8 mouse cellular contexts compared by ENCODE assay signal in the genomic region with DNA sequence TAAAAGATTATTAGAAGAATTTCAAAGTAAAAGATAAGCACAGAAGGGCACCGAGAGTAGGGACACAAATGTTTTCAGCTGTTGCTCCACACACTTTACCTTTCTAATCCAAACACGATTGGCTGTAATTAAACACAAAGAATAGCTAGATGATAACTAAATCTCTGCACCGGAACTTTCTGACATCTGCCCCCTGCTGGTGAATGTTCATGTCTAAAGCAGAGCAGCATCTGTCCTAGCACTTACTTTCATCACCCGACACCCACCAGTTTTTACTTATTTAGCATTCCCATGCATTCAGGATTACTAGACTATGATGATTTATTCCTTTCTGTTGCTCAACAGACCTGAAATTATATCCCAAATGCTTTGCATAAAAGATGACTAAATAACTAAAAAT.
A peak's percentile ranks its signal among the peaks of the same experiment; 100 is the strongest.
DNase-seq lines count a peak whose midpoint lies in the region; ATAC-seq and TF ChIP-seq lines count a peak whose summit lies in the region.

No protein-coding gene starts in this region.

- TF ChIP-seq CTCF in intestine, postnatal 0 days (IDR thresholded peaks at IDR 0.05; ENCODE audit: low read depth): peak; percentile 58

- H3K27me3 ChIP-seq in intestine, postnatal 0 days (replicated peaks; ENCODE audit: control insufficient read depth, insufficient read depth, low read length): no peaks in the 10 kb centered on the region
- no peaks in the 10 kb centered on the region for H3K27me3 ChIP-seq in intestine, embryonic 16.5 days (replicated peaks; ENCODE audit: control insufficient read depth, insufficient read depth, low read length)
- H3K27me3 ChIP-seq in embryonic facial prominence, embryonic 14.5 days (replicated peaks; ENCODE audit: control insufficient read depth, insufficient read depth, low read length): no peaks in the 10 kb centered on the region

- H3K36me3 ChIP-seq in intestine, postnatal 0 days (ENCODE audit: control insufficient read depth, insufficient read depth): no peaks in the 10 kb centered on the region
- no peaks in the 10 kb centered on the region for H3K36me3 ChIP-seq in intestine, embryonic 16.5 days (ENCODE audit: control insufficient read depth, insufficient read depth, low read length)
- no peaks in the 10 kb centered on the region for H3K36me3 ChIP-seq in embryonic facial prominence, embryonic 14.5 days (ENCODE audit: control insufficient read depth, insufficient read depth, low read length)

- ATAC-seq in intestine, postnatal 0 days: no peak
- ATAC-seq in intestine, embryonic 16.5 days: no peak
- peak; percentile 61 for ATAC-seq in CD4-positive, CD25-positive, alpha-beta regulatory T cell, adult 4 months
- no peak for ATAC-seq in embryonic facial prominence, embryonic 14.5 days (ENCODE audit: low read depth)
- ATAC-seq in granulocyte monocyte progenitor cell, adult 5-6 weeks (replicated peaks; ENCODE audit: poor library complexity, severe bottlenecking): no peak

- no peak overlapping the region for H3K4me2 ChIP-seq in intestine, postnatal 0 days (replicated peaks; ENCODE audit: low read depth)
- no peak overlapping the region for H3K4me2 ChIP-seq in intestine, embryonic 16.5 days (ENCODE audit: low read depth, low read length)
- no peak overlapping the region for H3K4me2 ChIP-seq in embryonic facial prominence, embryonic 14.5 days (ENCODE audit: low read depth, low read length)

- H3K9me3 ChIP-seq in intestine, postnatal 0 days (ENCODE audit: control insufficient read depth): no peaks in the 10 kb centered on the region
- H3K9me3 ChIP-seq in intestine, embryonic 16.5 days (ENCODE audit: control insufficient read depth, low read length): no peaks in the 10 kb centered on the region
- no peaks in the 10 kb centered on the region for H3K9me3 ChIP-seq in embryonic facial prominence, embryonic 14.5 days (ENCODE audit: control insufficient read depth, low read length)

- DNase-seq in 3T3-L1 (ENCODE audit: low read depth, low spot score): peak; percentile 1
- DNase-seq in embryonic facial prominence, embryonic 14.5 days (ENCODE audit: low spot score): peak; percentile 16
- DNase-seq in naive thymus-derived CD4-positive, alpha-beta T cell, adult 2 months (ENCODE audit: low read depth): peak; percentile 36
- no peak for DNase-seq in heart, postnatal 36 days

- H3K4me1 ChIP-seq in intestine, postnatal 0 days (replicated peaks; ENCODE audit: control insufficient read depth, insufficient read depth, low read length): no peaks in the 10 kb centered on the region
- no peaks in the 10 kb centered on the region for H3K4me1 ChIP-seq in intestine, embryonic 16.5 days (ENCODE audit: control insufficient read depth, insufficient read depth, low read length)
- no peaks in the 10 kb centered on the region for H3K4me1 ChIP-seq in embryonic facial prominence, embryonic 14.5 days (ENCODE audit: control insufficient read depth, insufficient read depth, low read length)

- intact Hi-C loops in heart, postnatal 36 days (cut with DNase I): no loop called here

- 77% methylated on average over 4 of the region's 4 CpGs for WGBS in intestine, postnatal 0 days
- 73% methylated on average over 4 of the region's 4 CpGs for whole genome bisulfite sequencing in intestine, embryonic 16.5 days
- WGBS in embryonic facial prominence, embryonic 14.5 days: 74% methylated on average over 4 of the region's 4 CpGs

- H3K4me3 ChIP-seq in intestine, postnatal 0 days (ENCODE audit: low read depth, low read length): no peak overlapping the region
- no peak overlapping the region for H3K4me3 ChIP-seq in intestine, embryonic 16.5 days (ENCODE audit: low read length)
- no peak overlapping the region for H3K4me3 ChIP-seq in embryonic facial prominence, embryonic 14.5 days (ENCODE audit: low read depth, low read length)

- H3K9ac ChIP-seq in intestine, postnatal 0 days (ENCODE audit: low read depth, low read length): no peak overlapping the region
- no peak overlapping the region for H3K9ac ChIP-seq in intestine, embryonic 16.5 days (ENCODE audit: low read depth, low read length)
- no peak overlapping the region for H3K9ac ChIP-seq in embryonic facial prominence, embryonic 14.5 days (ENCODE audit: low read depth, low read length)

- no peak overlapping the region for H3K27ac ChIP-seq in intestine, postnatal 0 days (ENCODE audit: low read depth, low read length)
- H3K27ac ChIP-seq in intestine, embryonic 16.5 days (ENCODE audit: low read length): no peak overlapping the region
- no peak overlapping the region for H3K27ac ChIP-seq in embryonic facial prominence, embryonic 14.5 days (replicated peaks; ENCODE audit: low read depth, low read length)

Comparison
In these comparisons a context has a peak if more than half of its experiments do, and no peak if none do; other contexts are left out.
1. DNase-seq: peak in 3T3-L1 (single experiment), embryonic facial prominence, embryonic 14.5 days (single experiment) and naive thymus-derived CD4-positive, alpha-beta T cell, adult 2 months (single experiment); none in heart, postnatal 36 days (0 of 2).